Mouse (Mus musculus) embryonic facial prominence, embryonic 12.5 days (tissue): ENCODE results near the gene Chst5. TPM values are rescaled to one million over a fixed set of nuclear protein-coding genes. Genes with fewer than 3 reads are reported as not detected.

Experiments
- ATAC-seq: fragments of 200-750 bp; cut with Nextera tagmentation; 2 replicates; pipeline ENCODE4 v1.8.0; 2017; ENCODE audit not compliant: insufficient number of reproducible peaks, insufficient read depth, low FRiP score, low TSS enrichment
- H3K27ac ChIP-seq: fragments of 300-500 bp; sonication (generic); 2 replicates; pipeline ENCODE4 v1.5.1; 2016; ENCODE audit warnings: mild to moderate bottlenecking
- H3K27me3 ChIP-seq: fragments of 300-500 bp; sonication (generic); 2 replicates; pipeline ENCODE4 v1.6.1; 2016; ENCODE audit warnings: mild to moderate bottlenecking, moderate library complexity
- H3K36me3 ChIP-seq: fragments of 300-500 bp; sonication (generic); 2 replicates; pipeline ENCODE4 v1.6.1; 2016; ENCODE audit warnings: mild to moderate bottlenecking
- H3K4me1 ChIP-seq: fragments of 300-500 bp; sonication (generic); 2 replicates; pipeline ENCODE4 v1.6.1; 2016
- H3K4me2 ChIP-seq: fragments of 300-500 bp; sonication (generic); replicated peaks from 2 replicates; pipeline ENCODE4 v1.6.1; 2016; ENCODE audit warnings: mild to moderate bottlenecking, moderate library complexity
- H3K4me3 ChIP-seq: fragments of 300-500 bp; sonication (generic); 2 replicates; pipeline ENCODE4 v1.5.1; 2016; ENCODE audit warnings: mild to moderate bottlenecking
- H3K9ac ChIP-seq: fragments of 300-500 bp; sonication (generic); 2 replicates; pipeline ENCODE4 v1.6.1; 2016; ENCODE audit warnings: mild to moderate bottlenecking, moderate library complexity
- H3K9me3 ChIP-seq: fragments of 300-500 bp; sonication (generic); 2 replicates; pipeline ENCODE4 v1.6.1; 2016; ENCODE audit warnings: mild to moderate bottlenecking, moderate library complexity
- WGBS: fragments of 180-500 bp; shearing (Covaris S2); methylation state at CpG from one replicate; pipeline ENCODE4 v1.1.7; 2016; 5-methylcytosine and 5-hydroxymethylcytosine counted together
- polyA plus RNA-seq: library from polyadenylated mRNA; unstranded; fragments of >200 nt; fragmentation: Nextera tagmentation; extraction: Ambion mirVana; gene quantifications from 2 replicates; pipeline ENCODE4 v1.2.1, GENCODE M21; 2016

The Chst5 gene
- 2.9 and 4.1 TPM in 2 replicates for polyA plus RNA-seq

DNA sequence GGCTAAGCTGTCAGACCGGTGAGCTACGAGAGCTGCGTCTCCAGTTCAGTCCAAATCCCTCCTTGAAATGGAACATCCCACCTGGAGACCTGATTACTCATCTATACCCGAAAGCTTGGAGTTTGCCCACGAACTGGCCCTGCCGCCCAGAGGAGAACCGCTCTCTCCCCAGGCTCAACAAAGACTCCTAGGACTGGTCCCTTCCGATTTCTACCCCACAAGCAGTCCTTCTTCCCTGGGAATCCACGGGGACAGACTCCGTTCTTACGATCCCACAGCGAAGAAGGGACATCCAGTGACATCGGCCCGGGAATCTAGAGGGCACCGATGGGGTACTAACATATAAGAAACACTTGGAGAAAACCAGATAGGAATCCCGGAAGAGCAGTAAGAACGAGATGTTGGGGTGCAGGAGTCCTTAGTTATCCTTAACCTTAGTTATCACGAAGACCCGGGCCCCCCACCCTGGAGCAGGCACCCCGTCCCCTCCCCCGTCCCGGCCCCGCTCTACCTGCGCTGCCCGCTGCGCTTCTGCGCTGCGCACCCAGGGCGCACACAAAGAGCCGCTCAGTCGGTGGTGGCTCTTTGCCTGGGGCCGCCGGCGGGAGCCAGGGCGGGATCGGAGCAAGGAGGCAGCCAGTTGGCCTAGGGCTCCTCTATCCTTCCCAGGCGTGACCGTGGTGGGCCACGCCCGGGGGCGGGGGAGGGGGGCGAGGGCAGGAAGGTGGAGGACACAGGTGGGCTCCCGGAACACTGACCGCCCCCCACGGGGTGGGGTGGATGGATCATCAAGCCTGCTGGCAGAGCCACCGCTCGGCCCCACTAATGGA is at the start of gene Chst5:
Chst5 (minus strand) TSS at position 827 of the 830 bp plus-strand sequence.
- H3K36me3 ChIP-seq = no peaks in the 10 kb centered on the region
- peak within 1 kb of the TSS; percentile 45 for H3K4me3 ChIP-seq
- WGBS = 6% methylated on average over 46 of the region's 47 CpGs
- H3K27ac ChIP-seq = no peak within 1 kb of the TSS
- peak within 1 kb of the TSS; percentile 63 for H3K9ac ChIP-seq
- H3K9me3 ChIP-seq = no peaks in the 10 kb centered on the region
- peaks cover 17% of the 10 kb centered on the region for H3K27me3 ChIP-seq
- no peak for ATAC-seq
- peak within 1 kb of the TSS; percentile 83 for H3K4me2 ChIP-seq
- peaks cover 17% of the 10 kb centered on the region; the same call in 1 of the 2 replicates for H3K4me1 ChIP-seq

- no peak for ATAC-seq
- no peak overlapping the region for H3K4me2 ChIP-seq
- WGBS = 92% methylated on average over 2 of the region's 2 CpGs
- H3K36me3 ChIP-seq = peaks cover 55% of the 10 kb centered on the region
- no peak overlapping the region for H3K27ac ChIP-seq
- H3K9me3 ChIP-seq = no peaks in the 10 kb centered on the region
- no peak overlapping the region for H3K9ac ChIP-seq
- no peak overlapping the region for H3K4me3 ChIP-seq
- H3K4me1 ChIP-seq = no peaks in the 10 kb centered on the region
- no peaks in the 10 kb centered on the region for H3K27me3 ChIP-seq
Observed at GRCm38 (mm10) chr8:111957231-111957630, 47.0 kb upstream of the Chst5 start.

DNA sequence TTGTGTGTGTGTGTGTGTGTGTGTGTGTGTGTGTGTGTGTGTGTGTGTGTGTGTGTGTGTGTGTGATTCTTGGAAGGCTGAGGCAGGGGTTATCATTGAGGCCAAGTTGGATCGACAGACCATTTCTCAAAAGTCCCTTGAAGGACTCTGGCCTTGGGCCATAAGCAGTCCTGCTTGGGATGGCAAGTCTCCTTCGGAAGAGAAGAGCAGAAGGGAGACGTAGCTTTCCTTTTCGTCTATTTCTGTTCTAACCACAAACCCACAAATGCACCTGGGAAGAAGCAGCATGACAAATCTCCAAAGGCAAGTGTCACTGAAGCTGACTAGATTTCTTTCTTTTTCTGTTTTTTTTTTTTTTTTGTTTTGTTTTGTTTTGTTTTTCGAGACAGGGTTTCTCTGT is 45.6 kb upstream of the Chst5 start:
- Histone ChIP-seq H3K9me3 (no peaks in the 10 kb centered on the region), H3K4me1 (no peaks in the 10 kb centered on the region), H3K4me3 (no peak overlapping the region), H3K36me3 (peaks cover 65% of the 10 kb centered on the region), H3K9ac (no peak overlapping the region), H3K27me3 (no peaks in the 10 kb centered on the region), H3K4me2 (no peak overlapping the region), H3K27ac (no peak overlapping the region)
- WGBS = 92% methylated on average over 5 of the region's 5 CpGs
- no peak for ATAC-seq

DNA sequence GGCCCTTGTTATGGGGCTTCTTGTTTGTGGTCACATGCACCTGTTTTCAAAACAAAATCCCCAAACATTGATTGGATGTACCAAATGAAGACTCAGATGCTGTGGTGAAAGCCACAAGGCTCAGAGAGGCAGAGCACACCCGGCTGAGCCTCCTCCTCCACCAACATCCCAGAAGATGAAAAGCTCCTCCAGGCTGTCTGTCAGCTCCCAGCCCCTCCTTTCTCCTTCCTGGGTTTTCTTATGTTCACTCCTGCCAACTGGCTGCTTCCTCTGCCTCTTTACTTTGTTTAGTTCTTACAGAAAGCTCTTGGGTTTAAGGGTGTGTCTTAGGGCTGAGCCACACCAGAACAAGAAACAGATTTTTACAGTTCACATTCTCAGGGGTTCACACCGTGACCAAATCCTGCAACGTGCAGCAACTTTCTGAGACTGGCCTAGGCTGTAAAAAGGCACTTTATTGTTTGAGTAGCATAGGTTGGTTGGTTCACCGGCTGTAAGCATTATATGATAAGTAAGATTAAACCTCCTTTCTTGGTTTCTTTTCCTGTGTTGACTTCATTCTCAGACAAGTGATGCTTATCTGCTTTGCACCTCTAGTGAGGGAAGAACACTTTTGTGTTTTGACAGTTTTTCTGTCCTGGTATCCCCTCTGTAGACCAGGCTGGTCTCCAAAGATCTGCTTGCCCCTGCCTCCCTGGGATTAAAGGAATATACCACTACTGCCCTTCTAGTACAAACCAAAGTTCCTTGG is 44.8 kb upstream of the Chst5 start:
- ATAC-seq = no peak
- peaks cover 67% of the 10 kb centered on the region for H3K36me3 ChIP-seq
- WGBS = 72% methylated on average over 4 of the region's 4 CpGs

DNA sequence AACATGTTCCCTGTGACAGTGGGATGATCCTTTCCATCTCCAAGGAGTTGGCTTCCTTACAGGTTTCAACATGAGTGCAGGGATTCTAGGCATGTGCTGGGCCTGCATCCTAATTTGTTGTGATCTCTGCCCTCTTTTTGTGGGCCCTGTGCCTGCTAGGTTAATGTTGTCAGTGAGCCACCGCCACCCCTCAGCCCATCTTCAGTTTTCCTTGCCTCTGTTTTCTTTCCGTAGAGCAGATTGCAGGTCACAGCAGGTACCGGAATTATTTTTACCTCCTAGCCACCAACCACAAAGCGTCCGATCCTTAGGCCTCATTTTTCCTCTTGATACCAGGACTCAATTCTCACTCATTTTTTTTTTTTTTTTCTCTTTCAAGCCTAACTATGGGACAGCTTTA is 41.7 kb upstream of the Chst5 start:
- H3K4me1 ChIP-seq = no peaks in the 10 kb centered on the region
- 94% methylated on average over 5 of the region's 5 CpGs for WGBS
- no peak overlapping the region for H3K4me2 ChIP-seq
- H3K4me3 ChIP-seq = no peak overlapping the region
- H3K36me3 ChIP-seq = peaks cover 68% of the 10 kb centered on the region
- H3K27me3 ChIP-seq = no peaks in the 10 kb centered on the region
- no peak for ATAC-seq
- no peaks in the 10 kb centered on the region for H3K9me3 ChIP-seq
- no peak overlapping the region for H3K27ac ChIP-seq
- no peak overlapping the region for H3K9ac ChIP-seq

More for the DNA sequence above, 44.8 kb upstream of the Chst5 start:
- H3K27ac ChIP-seq = no peak overlapping the region
- H3K4me2 ChIP-seq = no peak overlapping the region
- H3K9me3 ChIP-seq = no peaks in the 10 kb centered on the region
- H3K9ac ChIP-seq = no peak overlapping the region
- no peaks in the 10 kb centered on the region for H3K27me3 ChIP-seq
- no peak overlapping the region for H3K4me3 ChIP-seq
- H3K4me1 ChIP-seq = no peaks in the 10 kb centered on the region

- Histone ChIP-seq H3K27ac (no peak overlapping the region), H3K9ac (no peak overlapping the region), H3K36me3 (peaks cover 66% of the 10 kb centered on the region), H3K4me1 (no peaks in the 10 kb centered on the region), H3K27me3 (no peaks in the 10 kb centered on the region), H3K4me2 (no peak overlapping the region), H3K4me3 (no peak overlapping the region), H3K9me3 (no peaks in the 10 kb centered on the region)
- WGBS = 94% methylated on average over 7 of the region's 7 CpGs
- ATAC-seq = no peak
Observed at GRCm38 (mm10) chr8:111951317-111951716, 41.1 kb upstream of the Chst5 start.

DNA sequence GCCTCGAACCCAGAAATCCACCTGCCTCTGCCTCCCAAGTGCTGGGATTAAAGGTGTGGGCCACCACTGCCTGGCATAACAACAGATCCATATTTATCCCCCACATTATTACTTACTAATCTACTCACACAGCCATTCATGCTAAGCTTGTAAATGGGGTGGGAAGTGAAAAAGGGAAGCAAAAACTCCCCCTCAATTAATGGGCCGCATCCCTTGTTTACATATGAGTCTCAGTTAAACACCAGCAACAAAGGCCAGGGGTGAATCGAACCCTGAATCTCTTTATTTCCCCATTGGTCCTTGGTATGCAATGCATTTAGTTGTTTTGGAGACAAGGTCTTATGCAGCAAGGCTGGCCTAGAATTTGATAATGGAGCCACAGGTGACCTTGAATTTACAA is 40.6 kb upstream of the Chst5 start:
- H3K27ac ChIP-seq = no peak overlapping the region
- H3K9me3 ChIP-seq = no peaks in the 10 kb centered on the region
- no peaks in the 10 kb centered on the region for H3K4me1 ChIP-seq
- ATAC-seq = no peak
- peaks cover 67% of the 10 kb centered on the region for H3K36me3 ChIP-seq
- no peak overlapping the region for H3K4me2 ChIP-seq
- H3K9ac ChIP-seq = no peak overlapping the region
- 86% methylated on average over 3 of the region's 3 CpGs for whole genome bisulfite sequencing
- H3K27me3 ChIP-seq = no peaks in the 10 kb centered on the region
- no peak overlapping the region for H3K4me3 ChIP-seq

DNA sequence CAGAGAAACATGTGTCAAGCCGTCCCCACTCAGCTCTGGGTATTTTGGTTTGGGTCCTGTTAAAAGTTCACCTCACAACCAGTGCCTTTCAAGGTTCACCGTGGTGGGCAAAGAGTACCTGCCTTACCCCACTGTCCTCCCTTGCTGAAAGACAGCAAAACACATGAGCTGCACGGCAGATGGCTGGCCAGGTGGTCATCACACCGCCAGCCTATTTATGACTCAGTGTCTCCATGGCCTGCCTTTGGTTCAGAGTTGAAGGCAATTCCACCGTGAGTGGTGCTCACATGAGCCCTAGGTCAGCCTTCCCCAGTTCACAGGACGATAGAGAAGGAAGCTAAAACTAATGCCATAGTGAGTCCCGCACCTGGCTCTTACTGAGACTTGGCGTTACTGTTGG is 37.7 kb upstream of the Chst5 start:
- Histone ChIP-seq H3K4me1 (no peaks in the 10 kb centered on the region), H3K36me3 (peaks cover 70% of the 10 kb centered on the region), H3K9ac (no peak overlapping the region), H3K27me3 (no peaks in the 10 kb centered on the region), H3K4me2 (no peak overlapping the region), H3K4me3 (no peak overlapping the region), H3K9me3 (no peaks in the 10 kb centered on the region), H3K27ac (no peak overlapping the region)
- ATAC-seq = no peak
- WGBS = 89% methylated on average over 8 of the region's 8 CpGs

DNA sequence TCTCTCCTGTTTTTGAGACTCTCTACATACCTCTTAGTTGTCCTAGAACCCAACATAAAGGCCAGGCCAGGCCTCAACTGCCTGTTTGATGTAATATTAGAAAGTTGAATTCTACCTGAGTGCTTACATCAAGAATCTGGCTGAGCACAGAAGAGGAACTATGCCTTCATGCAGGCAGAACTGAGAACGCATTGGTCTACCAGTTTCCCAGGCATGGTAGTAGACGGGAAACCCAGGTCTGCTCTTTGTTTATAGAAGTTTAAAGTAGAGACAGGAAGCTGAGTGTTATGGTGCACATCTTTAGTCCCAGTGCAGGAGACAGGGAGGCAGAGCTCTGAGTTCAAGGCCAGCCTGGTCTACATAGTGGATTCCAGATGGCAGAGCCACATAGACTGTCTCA is 36.9 kb upstream of the Chst5 start:
- H3K36me3 ChIP-seq = peaks cover 69% of the 10 kb centered on the region
- WGBS = 85% methylated on average over 2 of the region's 2 CpGs

DNA sequence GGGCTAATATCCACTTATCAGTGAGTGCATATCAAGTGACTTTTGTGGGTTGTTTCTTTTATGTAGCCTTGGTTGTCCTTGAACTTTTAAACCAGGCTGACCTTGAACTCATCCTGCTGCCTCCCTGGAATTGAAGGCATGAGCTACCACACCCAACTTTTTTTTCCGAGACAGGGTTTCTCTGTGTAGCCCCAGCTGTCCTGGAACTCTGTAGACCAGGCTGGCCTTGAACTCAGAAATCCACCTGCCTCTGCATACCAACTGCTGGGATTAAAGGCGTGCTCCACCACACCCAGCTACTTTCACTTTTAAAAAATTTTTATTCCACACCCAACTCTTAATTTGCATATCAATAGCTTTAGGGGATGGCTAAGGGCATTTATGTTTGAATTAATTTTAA is 33.3 kb upstream of the Chst5 start:
- no peaks in the 10 kb centered on the region for H3K27me3 ChIP-seq
- no peak overlapping the region for H3K27ac ChIP-seq
- no peaks in the 10 kb centered on the region for H3K9me3 ChIP-seq
- H3K4me3 ChIP-seq = no peak overlapping the region
- 88% methylated on average over 2 of the region's 2 CpGs for WGBS
- H3K4me2 ChIP-seq = no peak overlapping the region
- no peak for ATAC-seq
- peaks cover 47% of the 10 kb centered on the region for H3K36me3 ChIP-seq
- H3K4me1 ChIP-seq = peaks cover 12% of the 10 kb centered on the region
- H3K9ac ChIP-seq = no peak overlapping the region

More for the DNA sequence above, 36.9 kb upstream of the Chst5 start:
- Histone ChIP-seq H3K27ac (no peak overlapping the region), H3K4me1 (no peaks in the 10 kb centered on the region), H3K9ac (no peak overlapping the region), H3K27me3 (no peaks in the 10 kb centered on the region), H3K4me3 (no peak overlapping the region), H3K9me3 (no peaks in the 10 kb centered on the region), H3K4me2 (no peak overlapping the region)
- no peak for ATAC-seq

- WGBS = under 1% methylated on average over 23 of the region's 23 CpGs
- peak overlapping the region; percentile 57; the same call in 1 of the 2 replicates for H3K27ac ChIP-seq
Observed at GRCm38 (mm10) chr8:111941101-111941454, 30.8 kb upstream of the Chst5 start.

More at GRCm38 (mm10) chr8:111941101-111941454, 30.8 kb upstream of the Chst5 start:
- Histone ChIP-seq H3K4me3 (peak overlapping the region; percentile 99), H3K9me3 (no peaks in the 10 kb centered on the region), H3K4me1 (peaks cover 12% of the 10 kb centered on the region), H3K9ac (peak overlapping the region; percentile 79), H3K36me3 (peaks cover 34% of the 10 kb centered on the region), H3K4me2 (peak overlapping the region; percentile 96), H3K27me3 (no peaks in the 10 kb centered on the region)
- no peak for ATAC-seq
